Mouse (Mus musculus) intestine, embryonic 15.5 days (tissue): ENCODE results near the gene Olfr571. TPM values are rescaled to one million over a fixed set of nuclear protein-coding genes. Genes with fewer than 3 reads are reported as not detected.

Experiments
- ATAC-seq: fragments of 200-750 bp; cut with Nextera tagmentation; 2 replicates; pipeline ENCODE4 v1.8.0; 2017; ENCODE audit warnings: moderate TSS enrichment, moderate library complexity
- H3K27ac ChIP-seq: fragments of 300-500 bp; sonication (generic); 2 replicates; pipeline ENCODE4 v1.5.1; 2015; ENCODE audit warnings: mild to moderate bottlenecking, inconsistent platforms
- H3K27me3 ChIP-seq: fragments of 300-500 bp; sonication (generic); replicated peaks from 2 replicates; pipeline ENCODE4 v1.6.1; 2015; ENCODE audit warnings: inconsistent platforms
- H3K36me3 ChIP-seq: fragments of 300-500 bp; sonication (generic); 2 replicates; pipeline ENCODE4 v1.6.1; 2015; ENCODE audit warnings: inconsistent platforms
- H3K4me1 ChIP-seq: fragments of 300-500 bp; sonication (generic); replicated peaks from 2 replicates; pipeline ENCODE4 v1.6.1; 2015; ENCODE audit warnings: inconsistent platforms
- H3K4me2 ChIP-seq: fragments of 300-500 bp; sonication (generic); replicated peaks from 2 replicates; pipeline ENCODE4 v1.6.1; 2015; ENCODE audit warnings: mild to moderate bottlenecking, inconsistent platforms
- H3K4me3 ChIP-seq: fragments of 300-500 bp; sonication (generic); replicated peaks from 2 replicates; pipeline ENCODE4 v1.5.1; 2015; ENCODE audit warnings: inconsistent platforms
- H3K9ac ChIP-seq: fragments of 300-500 bp; sonication (generic); 2 replicates; pipeline ENCODE4 v1.6.1; 2015; ENCODE audit warnings: inconsistent platforms
- H3K9me3 ChIP-seq: fragments of 300-500 bp; sonication (generic); 2 replicates; pipeline ENCODE4 v1.6.1; 2016; ENCODE audit warnings: inconsistent platforms
- WGBS: fragments of 180-500 bp; shearing (Covaris S2); methylation state at CpG from one replicate; pipeline ENCODE4 v1.1.7; 2015; 5-methylcytosine and 5-hydroxymethylcytosine counted together
- polyA plus RNA-seq: library from polyadenylated mRNA; unstranded; fragments of >200 nt; fragmentation: Nextera tagmentation; extraction: Ambion mirVana; gene quantifications from 2 replicates; pipeline ENCODE4 v1.2.1, GENCODE M21; 2015

Olfr571 gene
- not detected in 2 replicates for polyA plus RNA-seq

DNA sequence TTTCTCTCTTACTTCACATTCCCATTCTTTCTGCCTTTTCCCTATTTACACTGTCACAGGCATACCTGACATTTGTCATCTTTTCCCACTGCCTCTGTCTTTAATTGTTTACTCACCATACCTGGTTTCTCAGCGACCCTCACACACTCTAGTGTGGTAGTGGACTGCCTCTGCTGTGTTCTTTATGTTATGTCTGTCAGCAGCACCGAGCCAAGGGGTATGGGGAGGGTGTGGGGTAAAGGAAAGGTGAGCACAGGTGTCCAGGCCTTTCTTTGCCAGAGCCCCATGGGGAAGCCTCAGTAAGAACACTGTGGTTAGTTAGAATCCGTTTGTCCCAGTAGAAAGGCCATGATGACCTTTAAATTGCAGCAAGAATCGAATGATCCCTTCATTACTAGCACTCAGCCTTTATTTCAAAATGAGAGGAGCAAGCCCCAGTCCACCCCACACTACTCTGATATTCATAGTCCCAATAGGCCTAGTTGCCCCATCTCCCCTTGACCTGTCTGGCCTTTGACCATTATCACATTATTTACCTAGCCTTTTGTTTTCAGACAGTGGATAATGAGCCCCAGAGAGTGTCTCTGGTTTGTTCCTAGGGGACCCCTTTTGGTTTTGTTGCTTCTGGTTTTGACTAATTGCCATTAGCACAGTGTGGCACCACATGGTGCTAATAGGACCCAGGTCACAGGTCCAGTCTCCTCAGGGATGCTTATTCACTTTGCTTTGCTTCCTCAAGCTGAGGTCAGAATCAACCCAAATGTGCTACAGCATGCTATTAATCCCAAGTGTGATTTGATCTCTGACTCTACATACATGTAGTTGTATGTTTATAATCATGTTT lies at the start of gene Olfr571:
Gene Olfr571 (minus strand): TSS at position 505 of the 844 bp plus-strand sequence.
- Histone ChIP-seq H3K27me3 (no peaks in the 10 kb centered on the region), H3K4me3 (no peak within 1 kb of the TSS), H3K27ac (no peak within 1 kb of the TSS), H3K4me2 (no peak within 1 kb of the TSS), H3K36me3 (no peaks in the 10 kb centered on the region), H3K4me1 (no peaks in the 10 kb centered on the region), H3K9ac (no peak within 1 kb of the TSS), H3K9me3 (no peaks in the 10 kb centered on the region)
- 60% methylated on average over 4 of the region's 4 CpGs for WGBS
- ATAC-seq, result no peak

DNA sequence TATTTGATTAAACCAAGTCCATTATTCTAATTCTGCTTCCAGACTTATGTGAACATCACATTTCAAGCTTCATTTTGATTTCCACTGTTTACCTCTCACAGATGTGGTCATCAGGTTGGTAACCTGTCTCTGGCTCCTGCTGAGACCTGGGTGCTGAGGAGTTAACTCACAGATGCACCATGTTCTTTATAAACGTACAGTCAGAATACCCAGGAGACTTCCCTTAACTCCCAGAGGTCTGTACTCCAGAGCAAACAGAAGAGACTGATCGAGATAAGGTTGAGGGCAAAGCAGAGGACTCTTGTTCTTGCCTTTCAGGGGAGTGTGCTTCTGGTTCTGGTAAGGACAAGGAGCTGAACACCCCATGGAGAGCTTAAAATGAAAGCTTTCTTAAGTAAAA lies 45.0 kb upstream of the Olfr571 start, which contains the start of gene Olfr576:
Gene Olfr576 (plus strand): TSS at position 301 of the 400 bp plus-strand sequence.
- ATAC-seq, result no peak
- no peaks in the 10 kb centered on the region for H3K36me3 ChIP-seq
- WGBS, result 21% methylated on average over 2 of the region's 2 CpGs

DNA sequence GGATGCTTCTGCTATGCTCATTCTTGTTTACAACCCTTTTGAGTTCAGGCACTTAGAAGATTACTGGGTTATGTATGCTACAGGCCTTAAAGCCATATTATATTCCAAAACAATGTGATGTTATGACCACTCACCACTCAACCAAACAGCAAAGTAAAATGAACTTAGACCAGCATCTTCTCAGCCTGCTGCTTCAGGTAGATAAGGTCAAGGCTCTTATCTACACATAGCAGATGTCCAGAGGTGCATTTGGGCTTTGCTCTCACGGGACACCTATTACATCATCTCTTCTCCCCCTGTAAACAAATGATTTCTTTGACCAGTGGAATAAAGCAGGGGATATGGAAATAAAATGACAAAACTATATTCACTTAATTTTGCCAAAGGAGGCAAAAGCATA lies 41.3 kb upstream of the Olfr571 start, which contains the start of gene Olfr575:
Gene Olfr575 (minus strand): TSS at position 183 of the 400 bp plus-strand sequence.
- H3K4me2 ChIP-seq, result no peak within 1 kb of the TSS
- H3K9me3 ChIP-seq, result no peaks in the 10 kb centered on the region
- H3K27ac ChIP-seq, result no peak within 1 kb of the TSS
- no peaks in the 10 kb centered on the region for H3K36me3 ChIP-seq
- H3K9ac ChIP-seq, result no peak within 1 kb of the TSS
- no peak within 1 kb of the TSS for H3K4me3 ChIP-seq
- no peaks in the 10 kb centered on the region for H3K27me3 ChIP-seq
- WGBS, result 46% methylated on average over 1 of the region's 1 CpGs
- no peak for ATAC-seq
- no peaks in the 10 kb centered on the region for H3K4me1 ChIP-seq

More for the DNA sequence above, 45.0 kb upstream of the Olfr571 start, which contains the start of gene Olfr576:
- H3K27ac ChIP-seq, result no peak within 1 kb of the TSS
- H3K4me2 ChIP-seq, result no peak within 1 kb of the TSS
- H3K4me1 ChIP-seq, result no peaks in the 10 kb centered on the region
- H3K9me3 ChIP-seq, result no peaks in the 10 kb centered on the region
- H3K27me3 ChIP-seq, result no peaks in the 10 kb centered on the region
- H3K4me3 ChIP-seq, result no peak within 1 kb of the TSS
- no peak within 1 kb of the TSS for H3K9ac ChIP-seq

DNA sequence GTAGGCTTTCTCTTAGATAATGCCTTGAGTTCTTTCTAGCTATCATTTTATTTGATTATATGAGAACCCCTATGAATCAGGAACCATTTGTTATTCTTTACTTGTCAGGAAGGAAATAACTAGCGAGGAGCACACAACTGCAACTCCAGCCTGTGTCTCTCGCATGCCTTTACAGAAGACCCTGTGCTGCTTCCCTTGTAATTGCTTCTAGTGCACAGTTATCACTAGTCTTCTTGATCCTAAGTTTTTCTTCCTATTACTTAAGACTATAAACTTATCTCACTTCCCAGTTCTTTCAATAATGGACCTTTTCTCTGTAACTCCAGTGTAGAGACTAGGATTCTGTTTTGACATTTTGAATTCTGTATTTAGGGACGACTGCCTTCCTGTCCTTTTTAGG lies 40.8 kb upstream of the Olfr571 start:
- H3K4me2 ChIP-seq, result no peak overlapping the region
- H3K27ac ChIP-seq, result no peak overlapping the region
- no peaks in the 10 kb centered on the region for H3K9me3 ChIP-seq
- no peak overlapping the region for H3K4me3 ChIP-seq
- no peak for ATAC-seq
- H3K36me3 ChIP-seq, result no peaks in the 10 kb centered on the region
- no peak overlapping the region for H3K9ac ChIP-seq
- WGBS, result 61% methylated on average over 3 of the region's 3 CpGs
- H3K4me1 ChIP-seq, result no peaks in the 10 kb centered on the region
- no peaks in the 10 kb centered on the region for H3K27me3 ChIP-seq

DNA sequence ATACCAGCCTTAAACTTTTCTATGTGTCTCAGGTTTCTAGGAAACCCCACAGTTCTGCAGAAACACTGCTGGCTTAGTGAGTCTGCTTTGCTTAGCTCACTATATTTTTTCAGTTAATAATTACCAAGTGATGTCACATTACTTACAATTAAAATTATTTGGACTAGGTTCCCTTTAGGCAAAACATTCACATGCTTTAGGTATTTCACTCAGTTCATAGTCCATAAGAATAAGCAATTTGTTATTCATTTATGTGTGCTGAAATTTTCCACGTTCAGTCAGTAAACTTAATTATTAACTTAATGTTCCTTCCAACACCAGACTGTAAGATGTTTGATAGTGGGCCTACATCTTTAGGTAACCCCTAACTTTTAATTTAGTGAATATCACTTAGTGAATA lies 33.4 kb upstream of the Olfr571 start:
- 56% methylated on average over 1 of the region's 1 CpGs for WGBS
- Histone ChIP-seq H3K4me3 (no peak overlapping the region), H3K4me2 (no peak overlapping the region), H3K4me1 (no peaks in the 10 kb centered on the region), H3K9me3 (no peaks in the 10 kb centered on the region), H3K9ac (no peak overlapping the region), H3K27me3 (no peaks in the 10 kb centered on the region), H3K27ac (no peak overlapping the region), H3K36me3 (no peaks in the 10 kb centered on the region)
- ATAC-seq, result no peak

DNA sequence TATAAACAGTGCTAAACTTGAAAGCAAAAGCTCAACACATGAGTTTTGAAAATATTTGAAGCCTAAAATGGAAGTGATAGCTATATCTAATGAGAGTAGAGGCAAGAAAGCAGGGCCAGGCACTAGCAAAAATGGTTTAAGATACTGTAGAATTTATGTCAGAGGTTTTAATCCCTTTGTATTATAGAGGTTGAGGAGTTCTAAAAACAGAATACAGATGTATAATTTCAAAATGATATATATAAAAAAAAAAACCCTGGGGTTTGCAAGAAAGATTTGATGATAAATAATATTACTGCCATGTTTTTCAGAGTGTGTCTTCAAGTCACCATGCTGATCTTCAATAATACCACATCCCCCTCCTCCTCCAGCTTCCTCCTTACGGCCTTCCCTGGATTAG lies 30.8 kb upstream of the Olfr571 start, which contains the start of gene Olfr574:
Gene Olfr574 (plus strand): TSS at position 301 of the 400 bp plus-strand sequence.
- 82% methylated on average over 1 of the region's 1 CpGs for WGBS
- ATAC-seq, result no peak

DNA sequence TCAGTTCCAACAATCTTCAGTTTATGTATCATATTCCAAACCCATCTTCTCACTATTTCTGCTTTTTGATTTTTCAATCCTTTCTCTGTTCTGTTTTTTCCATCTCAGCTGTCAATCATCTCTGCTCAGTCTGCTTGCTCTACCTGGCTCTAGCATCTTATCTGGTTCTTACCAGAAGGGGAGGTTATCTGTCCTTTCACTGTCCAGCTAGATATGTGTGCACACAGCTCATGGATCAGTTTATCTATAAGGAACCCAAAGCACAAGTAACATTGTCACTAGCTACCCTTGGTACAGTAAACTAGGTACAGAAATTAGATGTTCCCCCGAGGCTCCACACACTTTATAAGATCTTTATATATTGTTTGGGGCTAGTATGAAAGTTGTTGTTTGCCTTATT lies 26.1 kb upstream of the Olfr571 start:
- WGBS, result 84% methylated on average over 1 of the region's 1 CpGs
- H3K9ac ChIP-seq, result no peak overlapping the region

More for the DNA sequence above, 30.8 kb upstream of the Olfr571 start, which contains the start of gene Olfr574:
- Histone ChIP-seq H3K9me3 (no peaks in the 10 kb centered on the region), H3K4me3 (no peak within 1 kb of the TSS), H3K4me2 (no peak within 1 kb of the TSS), H3K36me3 (no peaks in the 10 kb centered on the region), H3K4me1 (no peaks in the 10 kb centered on the region), H3K27ac (no peak within 1 kb of the TSS), H3K9ac (no peak within 1 kb of the TSS), H3K27me3 (no peaks in the 10 kb centered on the region)

DNA sequence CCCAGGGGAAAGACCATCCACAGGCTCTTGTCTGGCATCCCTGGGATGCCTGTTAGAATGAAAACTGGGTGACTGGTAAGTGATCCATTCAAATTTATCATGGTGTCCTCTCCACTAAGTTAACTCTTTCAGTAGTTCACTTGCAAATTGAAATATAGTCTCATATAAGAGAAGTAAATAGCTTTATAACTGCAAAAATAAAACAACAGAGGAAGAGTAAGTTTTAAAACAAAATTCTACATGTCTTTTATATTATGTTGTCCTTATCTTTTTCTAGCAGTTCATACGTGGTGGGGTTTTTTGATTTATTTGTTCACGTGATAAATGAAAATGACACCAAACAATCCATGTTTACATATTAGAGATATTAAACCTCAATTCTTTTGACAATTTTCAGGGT lies 25.1 kb upstream of the Olfr571 start, which contains the start of gene Olfr573-ps1:
Gene Olfr573-ps1 (minus strand): TSS at position 101 of the 400 bp plus-strand sequence.
- 83% methylated on average over 2 of the region's 2 CpGs for WGBS
- Histone ChIP-seq H3K36me3 (no peaks in the 10 kb centered on the region), H3K4me1 (no peaks in the 10 kb centered on the region), H3K27me3 (no peaks in the 10 kb centered on the region), H3K4me3 (no peak within 1 kb of the TSS), H3K9ac (no peak within 1 kb of the TSS), H3K4me2 (no peak within 1 kb of the TSS), H3K9me3 (no peaks in the 10 kb centered on the region), H3K27ac (no peak within 1 kb of the TSS)
- ATAC-seq, result no peak

More for the DNA sequence above, 26.1 kb upstream of the Olfr571 start:
- Histone ChIP-seq H3K4me1 (no peaks in the 10 kb centered on the region), H3K4me2 (no peak overlapping the region), H3K36me3 (no peaks in the 10 kb centered on the region), H3K27ac (no peak overlapping the region), H3K4me3 (no peak overlapping the region), H3K27me3 (no peaks in the 10 kb centered on the region), H3K9me3 (no peaks in the 10 kb centered on the region)
- ATAC-seq, result no peak

DNA sequence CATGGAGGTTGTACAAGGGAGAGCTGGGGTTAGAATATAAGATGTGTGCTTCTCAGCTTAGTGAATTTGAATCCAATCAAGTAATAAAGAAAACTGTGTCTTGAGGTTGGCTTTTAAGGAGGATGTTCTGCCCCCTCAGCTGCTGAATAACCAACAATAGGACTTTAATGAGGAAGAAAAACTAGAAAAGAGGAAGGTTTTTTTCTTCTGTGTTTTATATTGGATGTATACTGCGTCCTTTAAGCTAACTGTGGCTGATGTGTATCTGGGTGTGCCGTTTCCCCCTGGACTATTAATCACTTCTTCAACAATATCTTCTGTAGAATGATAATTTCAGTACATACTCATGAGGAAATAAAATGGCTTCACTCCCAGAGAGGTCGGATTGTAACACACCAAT lies 9.8 kb upstream of the Olfr571 start:
- Histone ChIP-seq H3K36me3 (no peaks in the 10 kb centered on the region), H3K9me3 (no peaks in the 10 kb centered on the region), H3K27ac (no peak overlapping the region), H3K9ac (no peak overlapping the region), H3K27me3 (no peaks in the 10 kb centered on the region), H3K4me1 (no peaks in the 10 kb centered on the region), H3K4me2 (no peak overlapping the region), H3K4me3 (no peak overlapping the region)
- no peak for ATAC-seq
- WGBS, result 72% methylated on average over 3 of the region's 3 CpGs

DNA sequence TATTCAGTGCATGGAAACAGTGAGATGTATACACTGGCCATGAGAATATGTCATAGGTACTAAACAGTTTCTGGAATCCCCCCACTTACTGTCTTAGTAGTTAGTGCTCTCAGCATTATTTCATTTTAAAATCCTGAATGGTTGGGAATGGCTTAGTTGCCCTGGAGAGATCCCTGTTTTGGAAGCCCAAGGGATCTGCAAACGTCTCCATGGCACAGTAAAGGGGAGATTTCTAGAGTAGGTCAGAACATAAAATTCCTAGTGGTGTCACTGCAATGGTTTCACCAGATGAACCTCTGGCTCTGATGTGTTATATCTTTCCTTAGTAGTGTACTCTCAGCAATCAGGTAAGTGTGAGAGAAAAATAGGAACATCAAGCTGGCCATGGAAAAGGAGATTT lies 6.8 kb upstream of the Olfr571 start, which contains the start of gene Olfr572:
Gene Olfr572 (plus strand): TSS at position 301 of the 400 bp plus-strand sequence.
- Histone ChIP-seq H3K9ac (no peak within 1 kb of the TSS), H3K4me1 (no peaks in the 10 kb centered on the region), H3K27ac (no peak within 1 kb of the TSS), H3K4me2 (no peak within 1 kb of the TSS), H3K9me3 (no peaks in the 10 kb centered on the region), H3K27me3 (no peaks in the 10 kb centered on the region), H3K4me3 (no peak within 1 kb of the TSS), H3K36me3 (no peaks in the 10 kb centered on the region)
- no peak for ATAC-seq
- 52% methylated on average over 1 of the region's 1 CpGs for WGBS

DNA sequence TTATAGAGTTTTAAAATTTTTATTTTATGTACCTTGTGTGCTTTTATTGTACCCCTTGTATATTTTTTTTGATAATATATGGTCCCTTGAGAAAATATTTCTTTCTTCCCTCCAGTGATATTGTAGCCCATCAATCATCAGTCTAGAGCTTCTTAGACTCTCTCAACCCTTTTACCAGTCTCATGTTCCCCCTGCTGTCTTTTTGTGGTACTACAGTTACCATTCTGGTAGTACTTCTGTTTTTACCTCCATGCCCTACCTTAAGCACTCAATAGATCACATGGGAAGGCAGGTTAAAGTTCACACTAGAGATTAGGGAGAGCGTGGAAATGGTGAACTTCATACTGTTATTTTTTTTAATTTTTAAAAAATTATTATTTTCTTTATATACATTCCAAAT lies 2.3 kb upstream of the Olfr571 start:
- Histone ChIP-seq H3K27ac (no peak overlapping the region), H3K9me3 (no peaks in the 10 kb centered on the region), H3K4me2 (no peak overlapping the region), H3K36me3 (no peaks in the 10 kb centered on the region), H3K9ac (no peak overlapping the region), H3K4me1 (no peaks in the 10 kb centered on the region), H3K27me3 (no peaks in the 10 kb centered on the region), H3K4me3 (no peak overlapping the region)
- WGBS, result 3% methylated on average over 1 of the region's 1 CpGs
- peak; percentile 70 for ATAC-seq

DNA sequence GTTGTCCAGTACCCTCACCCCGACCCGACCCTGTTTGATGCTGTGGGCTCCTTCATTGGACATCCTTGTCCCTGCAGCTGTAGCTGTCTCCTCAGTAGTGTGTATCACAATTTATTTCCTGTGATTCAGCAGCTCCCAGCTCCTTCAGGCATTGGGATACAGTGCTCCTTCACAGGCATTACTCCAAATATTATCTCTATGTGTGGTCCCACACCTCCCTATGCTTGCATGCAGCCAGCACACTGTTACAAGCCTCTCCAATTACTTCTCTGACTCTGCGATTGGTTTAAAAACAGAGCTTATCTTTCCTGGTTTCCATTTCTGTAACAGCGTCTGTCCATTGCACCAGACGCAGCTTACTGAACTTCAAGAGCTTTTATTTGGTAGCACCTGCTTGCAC lies 931 bp downstream of the Olfr571 start:
- Histone ChIP-seq H3K4me2 (no peak overlapping the region), H3K27me3 (no peaks in the 10 kb centered on the region), H3K4me3 (no peak overlapping the region), H3K9ac (no peak overlapping the region), H3K4me1 (no peaks in the 10 kb centered on the region), H3K36me3 (no peaks in the 10 kb centered on the region), H3K27ac (no peak overlapping the region), H3K9me3 (no peaks in the 10 kb centered on the region)
- 47% methylated on average over 5 of the region's 5 CpGs for WGBS
- ATAC-seq, result no peak
